Mouse (Mus musculus) C2C12 (cell line): Measurements from ENCODE around the gene Nxt1. TPM values are rescaled to one million over a fixed set of nuclear protein-coding genes. Genes with fewer than 3 reads are reported as not detected.

Experiments used
- H3K27me3 ChIP-seq: one replicate; pipeline ENCODE4 v1.6.1; 2011; ENCODE audit not compliant: control insufficient read depth, insufficient read depth, insufficient read length
- H3K36me3 ChIP-seq: one replicate; pipeline ENCODE4 v1.6.1; 2011; ENCODE audit not compliant: control insufficient read depth, insufficient read depth
- H3K4me3 ChIP-seq: one replicate; pipeline ENCODE4 v1.5.1; 2011; ENCODE audit warnings: mild to moderate bottlenecking, control low read depth; ENCODE audit not compliant: poor library complexity, insufficient read depth, severe bottlenecking
- H3K79me2 ChIP-seq: one replicate; pipeline ENCODE4 v1.6.1; 2011; ENCODE audit not compliant: control insufficient read depth, insufficient read depth
- H3K79me3 ChIP-seq: one replicate; pipeline ENCODE4 v1.6.1; 2011; ENCODE audit warnings: low read depth, control low read depth
- H3ac ChIP-seq: one replicate; pipeline ENCODE3; 2011; ENCODE audit warnings: low read depth; ENCODE audit not compliant: control insufficient read depth, insufficient read length
- CEBPB ChIP-seq: IDR thresholded peaks from one replicate; pipeline ENCODE4 v1.6.1; 2011; ENCODE audit warnings: low read depth, mild to moderate bottlenecking, control low read depth, moderate library complexity
- CTCF ChIP-seq: IDR thresholded peaks from one replicate; pipeline ENCODE4 v1.5.1; 2011; ENCODE audit not compliant: control insufficient read depth, insufficient read depth, insufficient read length
- FOSL1 ChIP-seq: IDR thresholded peaks from one replicate; pipeline ENCODE4 v1.8.0; 2011; ENCODE audit warnings: mild to moderate bottlenecking, low read length; ENCODE audit not compliant: poor library complexity, insufficient read depth, severe bottlenecking
- MAX ChIP-seq: IDR thresholded peaks from one replicate; pipeline ENCODE4 v1.6.1; 2011; ENCODE audit warnings: mild to moderate bottlenecking, control low read depth
- MYOD1 ChIP-seq: IDR thresholded peaks from one replicate; pipeline ENCODE4 v1.6.1; 2011; ENCODE audit warnings: low read depth; ENCODE audit not compliant: control insufficient read depth, insufficient read length
- MYOG ChIP-seq: IDR thresholded peaks from one replicate; pipeline ENCODE4 v1.6.1; 2011; ENCODE audit not compliant: control insufficient read depth, insufficient read length; ENCODE audit errors: extremely low read depth
- USF1 ChIP-seq: IDR thresholded peaks from one replicate; pipeline ENCODE4 v1.6.1; 2011; ENCODE audit warnings: low read depth, mild to moderate bottlenecking, control low read depth, moderate library complexity
- polyA plus RNA-seq: library from polyadenylated mRNA; unstranded; fragments of >200 nt; fragmentation: generic; extraction: Trizol; gene quantifications from one replicate; pipeline ENCODE4 v1.2.1, GENCODE M21; 2012; ENCODE audit warnings: missing spikeins

Nxt1 gene
- polyA plus RNA-seq, 1 experiment: 77.3 TPM

DNA sequence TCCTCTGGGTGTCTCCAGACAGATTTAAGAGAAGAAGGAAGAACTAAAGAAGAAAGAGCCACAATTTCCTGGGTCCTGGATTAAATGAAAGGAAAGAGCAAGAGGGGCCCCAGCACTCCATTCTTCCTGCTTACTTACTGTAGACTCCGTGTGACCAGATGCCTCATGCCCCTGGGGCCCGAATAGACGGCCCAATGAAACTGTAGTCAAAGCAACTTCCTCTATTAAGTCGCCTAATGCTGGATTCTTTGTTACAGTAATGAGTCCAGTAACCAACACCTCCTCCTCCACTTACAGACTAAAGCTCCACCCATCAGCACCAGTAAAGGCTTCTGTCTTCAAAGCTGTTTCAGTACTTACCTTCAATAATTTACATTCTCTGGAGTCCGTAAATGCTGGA lies 26.2 kb downstream of the Nxt1 start:
- Histone ChIP-seq H3K36me3 (peaks cover 25% of the 10 kb centered on the region), H3K27me3 (no peaks in the 10 kb centered on the region), H3K79me2 (no peaks in the 10 kb centered on the region), H3ac (no peak overlapping the region), H3K79me3 (no peaks in the 10 kb centered on the region), H3K4me3 (no peak overlapping the region)
- TF ChIP-seq MAX: no peak
- TF ChIP-seq CEBPB: no peak
- TF ChIP-seq CTCF: no peak
- TF ChIP-seq MYOG: no peak
- no peak for TF ChIP-seq USF1
- TF ChIP-seq FOSL1: no peak
- TF ChIP-seq MYOD1: no peak

DNA sequence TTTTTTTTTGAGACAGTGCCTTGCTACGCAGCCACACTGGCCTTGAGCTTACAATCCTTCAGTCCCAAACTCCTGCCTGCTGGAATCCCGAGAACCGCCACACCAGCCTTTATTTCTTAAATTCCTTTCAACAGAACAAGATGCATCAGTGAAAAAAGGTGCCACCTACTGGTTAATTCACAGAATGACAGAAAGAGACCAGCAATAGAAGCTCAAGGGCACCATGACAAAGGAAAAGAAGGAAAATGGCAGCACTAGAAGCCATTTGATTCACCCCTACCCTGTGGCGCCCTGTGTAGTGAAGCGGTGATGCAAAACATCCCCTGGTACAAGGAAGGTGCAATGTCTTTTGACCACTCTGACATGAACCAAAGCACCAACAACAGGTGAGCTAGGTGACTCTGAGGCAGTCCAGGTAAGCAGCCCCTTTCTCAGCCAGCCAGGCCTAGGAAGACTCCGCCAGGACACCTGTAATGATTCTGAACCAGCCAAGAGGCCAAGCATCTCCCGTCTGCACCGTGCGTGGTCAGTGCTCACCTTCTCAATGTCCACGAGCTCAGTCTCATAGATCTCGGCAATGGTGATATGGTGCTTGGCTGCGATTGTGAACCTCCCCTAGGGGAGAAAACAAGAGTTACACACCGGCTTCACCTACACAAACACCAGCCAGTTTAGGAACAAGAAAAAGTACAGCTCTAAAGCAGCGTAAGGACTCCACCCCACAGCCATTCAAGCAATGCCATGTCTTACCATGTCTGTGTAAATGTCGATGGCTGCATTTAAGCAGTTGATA lies 34.2 kb downstream of the Nxt1 start:
- Histone ChIP-seq H3K79me2 (no peaks in the 10 kb centered on the region), H3K79me3 (no peaks in the 10 kb centered on the region), H3K27me3 (no peaks in the 10 kb centered on the region), H3K36me3 (peaks cover 14% of the 10 kb centered on the region), H3ac (no peak overlapping the region), H3K4me3 (no peak overlapping the region)
- no peak for TF ChIP-seq MAX
- TF ChIP-seq FOSL1: no peak
- no peak for TF ChIP-seq USF1
- no peak for TF ChIP-seq MYOD1
- no peak for TF ChIP-seq CTCF
- TF ChIP-seq CEBPB: no peak
- TF ChIP-seq MYOG: no peak

DNA sequence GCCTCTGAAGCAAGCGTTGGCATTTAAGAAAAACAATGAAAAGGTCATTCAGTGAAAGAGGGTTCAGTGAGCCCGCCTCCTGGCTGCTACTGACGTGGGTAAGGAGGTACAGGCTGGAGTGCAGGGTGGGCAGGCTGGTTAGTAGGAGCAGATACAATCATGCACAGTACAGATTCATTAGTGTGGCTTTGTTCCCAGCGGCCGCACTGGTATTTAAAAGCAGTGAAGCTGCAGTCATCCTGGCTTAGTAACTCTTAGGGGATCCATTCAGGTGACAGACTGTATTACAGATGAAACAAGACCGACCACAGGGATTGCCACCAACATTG lies 34.8 kb downstream of the Nxt1 start:
- H3K79me3 ChIP-seq: no peaks in the 10 kb centered on the region
- H3K27me3 ChIP-seq: no peaks in the 10 kb centered on the region
- H3ac ChIP-seq: no peak overlapping the region
- TF ChIP-seq MYOG (no peak), MAX (no peak), FOSL1 (no peak), MYOD1 (no peak), USF1 (no peak), CEBPB (no peak), CTCF (no peak)
- H3K79me2 ChIP-seq: no peaks in the 10 kb centered on the region
- H3K36me3 ChIP-seq: peaks cover 14% of the 10 kb centered on the region
- no peak overlapping the region for H3K4me3 ChIP-seq

DNA sequence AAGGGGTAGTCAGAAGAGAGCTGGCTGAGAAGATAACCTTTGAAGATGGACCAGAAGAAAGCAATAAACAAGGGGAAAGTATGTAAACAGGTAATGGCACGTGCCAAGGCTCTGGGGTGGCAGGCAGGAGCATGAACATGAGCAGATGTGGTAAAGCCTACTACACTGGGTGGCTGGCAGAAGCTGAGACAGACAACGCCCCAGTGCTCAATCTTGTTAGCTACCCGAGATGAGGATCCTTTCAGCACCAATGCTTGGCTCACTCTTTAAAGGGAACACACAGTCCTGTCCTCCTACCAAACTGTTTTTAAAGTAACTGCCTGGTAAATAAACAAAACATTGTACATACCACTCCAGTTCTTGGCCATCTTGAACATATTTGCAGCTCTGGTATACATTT lies 39.9 kb downstream of the Nxt1 start:
- Histone ChIP-seq H3K4me3 (no peak overlapping the region), H3K27me3 (no peaks in the 10 kb centered on the region), H3K79me2 (peaks cover 10% of the 10 kb centered on the region), H3K79me3 (peaks cover 1% of the 10 kb centered on the region), H3ac (no peak overlapping the region), H3K36me3 (peaks cover 9% of the 10 kb centered on the region)
- TF ChIP-seq MYOG (no peak), CTCF (no peak), USF1 (no peak), CEBPB (no peak), MYOD1 (no peak), FOSL1 (no peak), MAX (no peak)

DNA sequence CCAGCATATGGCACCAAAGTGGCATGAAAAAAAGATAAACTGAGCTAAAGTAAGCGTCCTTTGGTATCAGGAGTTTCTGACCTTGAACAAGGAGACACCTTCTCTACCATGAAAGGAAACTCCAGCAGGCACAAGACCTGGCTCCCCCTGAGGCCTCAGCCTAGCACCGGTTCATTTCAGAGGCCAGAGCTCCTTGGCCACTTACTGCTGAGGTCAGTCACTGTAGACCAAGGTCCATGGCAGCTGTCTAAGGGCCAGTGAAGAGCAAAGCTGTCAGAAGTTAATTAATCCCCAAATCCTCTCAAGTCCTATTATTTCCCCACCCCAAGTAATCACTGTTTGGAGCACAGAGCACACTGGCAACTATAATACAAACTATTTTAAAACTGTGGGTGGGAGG lies 44.7 kb downstream of the Nxt1 start:
- peaks cover 3% of the 10 kb centered on the region for H3K79me3 ChIP-seq
- peaks cover 27% of the 10 kb centered on the region for H3K79me2 ChIP-seq
- TF ChIP-seq CTCF (no peak), FOSL1 (no peak), MYOD1 (no peak), MYOG (no peak)
- no peaks in the 10 kb centered on the region for H3K36me3 ChIP-seq
- no peaks in the 10 kb centered on the region for H3K27me3 ChIP-seq
- no peak overlapping the region for H3ac ChIP-seq
- no peak overlapping the region for H3K4me3 ChIP-seq
